Mouse (Mus musculus): ENCODE data around the gene Shmt2.

GRCm38 (mm10) chr10:127499516-127499915, 22.7 kb downstream of the Shmt2 start:
- TF ChIP-seq CTCF (IDR thresholded peaks at IDR 0.05; ENCODE audit: low read depth) (no peak), EP300 (IDR thresholded peaks at IDR 0.05; ENCODE audit: low read depth) (no peak)

Measured in heart, postnatal 0 days (tissue).